Mouse (Mus musculus): Measurements from ENCODE around the gene Pla1a. TPM values are rescaled to one million over a fixed set of nuclear protein-coding genes. Genes with fewer than 3 reads are reported as not detected.

Pla1a gene
- total and polyA plus RNA-seq, 2 experiments = 55.2 to 82.1 TPM

GRCm38 (mm10) chr16:38401468-38401867 is 31.5 kb downstream of the Pla1a start:
- Histone ChIP-seq H3K27ac (replicated peaks; ENCODE audit: insufficient read depth, low read depth, low read length) (no peak overlapping the region), H3K4me3 (ENCODE audit: insufficient read depth, low read depth, low read length) (no peak overlapping the region), H3K4me1 (ENCODE audit: control insufficient read depth, insufficient read depth, low read length) (no peaks in the 10 kb centered on the region), H3K36me3 (ENCODE audit: control insufficient read depth, insufficient read depth, low read length) (peaks cover 11% of the 10 kb centered on the region), H3K79me2 (ENCODE audit: control insufficient read depth, insufficient read depth, low read length) (no peaks in the 10 kb centered on the region), H3K9ac (ENCODE audit: low read depth, low read length) (no peak overlapping the region), H3K27me3 (ENCODE audit: control insufficient read depth, insufficient read depth, low read length) (no peaks in the 10 kb centered on the region)
- TF ChIP-seq CTCF (IDR thresholded peaks at IDR 0.05; ENCODE audit: low read depth, low read length) (no peak), POLR2A (IDR thresholded peaks at IDR 0.05; ENCODE audit: extremely low read depth, insufficient read depth, low read length) (no peak)
- DNase-seq (ENCODE audit: extremely low read depth, low read depth, low spot score) = no peak
- WGBS = 96% methylated on average over 6 of the region's 6 CpGs

GRCm38 (mm10) chr16:38400311-38400960 is 32.5 kb downstream of the Pla1a start:
- peaks cover 10% of the 10 kb centered on the region for H3K36me3 ChIP-seq (ENCODE audit: control insufficient read depth, insufficient read depth, low read length)
- H3K27me3 ChIP-seq (ENCODE audit: control insufficient read depth, insufficient read depth, low read length) = no peaks in the 10 kb centered on the region
- no peaks in the 10 kb centered on the region for H3K79me2 ChIP-seq (ENCODE audit: control insufficient read depth, insufficient read depth, low read length)
- no peak for DNase-seq (ENCODE audit: extremely low read depth, low read depth, low spot score)
- no peaks in the 10 kb centered on the region for H3K4me1 ChIP-seq (ENCODE audit: control insufficient read depth, insufficient read depth, low read length)
- no peak overlapping the region for H3K4me3 ChIP-seq (ENCODE audit: insufficient read depth, low read depth, low read length)
- no peak overlapping the region for H3K27ac ChIP-seq (replicated peaks; ENCODE audit: insufficient read depth, low read depth, low read length)
- H3K9ac ChIP-seq (ENCODE audit: low read depth, low read length) = no peak overlapping the region
- 86% methylated on average over 9 of the region's 9 CpGs for WGBS
- TF ChIP-seq CTCF (IDR thresholded peaks at IDR 0.05; ENCODE audit: low read depth, low read length) (no peak), POLR2A (IDR thresholded peaks at IDR 0.05; ENCODE audit: extremely low read depth, insufficient read depth, low read length) (no peak)

- DNase-seq (ENCODE audit: extremely low read depth, low read depth, low spot score) = no peak
These were observed 33.3 kb downstream of the Pla1a start for GRCm38 (mm10) chr16:38399531-38400231.

GRCm38 (mm10) chr16:38399076-38399475 is 33.9 kb downstream of the Pla1a start:
- no peaks in the 10 kb centered on the region for H3K4me1 ChIP-seq (ENCODE audit: control insufficient read depth, insufficient read depth, low read length)
- no peak for DNase-seq (ENCODE audit: extremely low read depth, low read depth, low spot score)
- peaks cover 3% of the 10 kb centered on the region for H3K36me3 ChIP-seq (ENCODE audit: control insufficient read depth, insufficient read depth, low read length)
- TF ChIP-seq CTCF (IDR thresholded peaks at IDR 0.05; ENCODE audit: low read depth, low read length) (no peak), POLR2A (IDR thresholded peaks at IDR 0.05; ENCODE audit: extremely low read depth, insufficient read depth, low read length) (no peak)
- no peaks in the 10 kb centered on the region for H3K27me3 ChIP-seq (ENCODE audit: control insufficient read depth, insufficient read depth, low read length)
- H3K27ac ChIP-seq (replicated peaks; ENCODE audit: insufficient read depth, low read depth, low read length) = no peak overlapping the region
- H3K79me2 ChIP-seq (ENCODE audit: control insufficient read depth, insufficient read depth, low read length) = no peaks in the 10 kb centered on the region
- H3K9ac ChIP-seq (ENCODE audit: low read depth, low read length) = no peak overlapping the region
- WGBS = 77% methylated on average over 3 of the region's 3 CpGs
- H3K4me3 ChIP-seq (ENCODE audit: insufficient read depth, low read depth, low read length) = no peak overlapping the region

More at GRCm38 (mm10) chr16:38399531-38400231, 33.3 kb downstream of the Pla1a start:
- Histone ChIP-seq H3K4me1 (ENCODE audit: control insufficient read depth, insufficient read depth, low read length) (no peaks in the 10 kb centered on the region), H3K36me3 (ENCODE audit: control insufficient read depth, insufficient read depth, low read length) (peaks cover 9% of the 10 kb centered on the region), H3K9ac (ENCODE audit: low read depth, low read length) (no peak overlapping the region), H3K27ac (replicated peaks; ENCODE audit: insufficient read depth, low read depth, low read length) (no peak overlapping the region), H3K79me2 (ENCODE audit: control insufficient read depth, insufficient read depth, low read length) (no peaks in the 10 kb centered on the region), H3K4me3 (ENCODE audit: insufficient read depth, low read depth, low read length) (no peak overlapping the region), H3K27me3 (ENCODE audit: control insufficient read depth, insufficient read depth, low read length) (no peaks in the 10 kb centered on the region)
- TF ChIP-seq CTCF (IDR thresholded peaks at IDR 0.05; ENCODE audit: low read depth, low read length) = no peak
- no peak for TF ChIP-seq POLR2A (IDR thresholded peaks at IDR 0.05; ENCODE audit: extremely low read depth, insufficient read depth, low read length)
- WGBS = 51% methylated on average over 17 of the region's 17 CpGs

- WGBS = 86% methylated on average over 6 of the region's 6 CpGs
These were observed 34.7 kb downstream of the Pla1a start for GRCm38 (mm10) chr16:38398266-38398665.

GRCm38 (mm10) chr16:38396155-38396554 is 36.8 kb downstream of the Pla1a start:
- H3K27me3 ChIP-seq (ENCODE audit: control insufficient read depth, insufficient read depth, low read length) = no peaks in the 10 kb centered on the region
- H3K9ac ChIP-seq (ENCODE audit: low read depth, low read length) = no peak overlapping the region
- H3K27ac ChIP-seq (replicated peaks; ENCODE audit: insufficient read depth, low read depth, low read length) = no peak overlapping the region
- WGBS = 57% methylated on average over 13 of the region's 13 CpGs
- no peaks in the 10 kb centered on the region; the same call in none of the 2 replicates for H3K36me3 ChIP-seq (ENCODE audit: control insufficient read depth, insufficient read depth, low read length)
- no peaks in the 10 kb centered on the region for H3K79me2 ChIP-seq (ENCODE audit: control insufficient read depth, insufficient read depth, low read length)
- no peak overlapping the region for H3K4me3 ChIP-seq (ENCODE audit: insufficient read depth, low read depth, low read length)
- TF ChIP-seq POLR2A (IDR thresholded peaks at IDR 0.05; ENCODE audit: extremely low read depth, insufficient read depth, low read length) (no peak), CTCF (IDR thresholded peaks at IDR 0.05; ENCODE audit: low read depth, low read length) (no peak)
- peak; percentile 28 for DNase-seq (ENCODE audit: extremely low read depth, low read depth, low spot score)
- no peaks in the 10 kb centered on the region for H3K4me1 ChIP-seq (ENCODE audit: control insufficient read depth, insufficient read depth, low read length)

More at GRCm38 (mm10) chr16:38398266-38398665, 34.7 kb downstream of the Pla1a start:
- no peak overlapping the region for H3K4me3 ChIP-seq (ENCODE audit: insufficient read depth, low read depth, low read length)
- peaks cover 3% of the 10 kb centered on the region for H3K36me3 ChIP-seq (ENCODE audit: control insufficient read depth, insufficient read depth, low read length)
- no peak overlapping the region for H3K27ac ChIP-seq (replicated peaks; ENCODE audit: insufficient read depth, low read depth, low read length)
- H3K9ac ChIP-seq (ENCODE audit: low read depth, low read length) = no peak overlapping the region
- no peaks in the 10 kb centered on the region for H3K79me2 ChIP-seq (ENCODE audit: control insufficient read depth, insufficient read depth, low read length)
- TF ChIP-seq POLR2A (IDR thresholded peaks at IDR 0.05; ENCODE audit: extremely low read depth, insufficient read depth, low read length) (no peak), CTCF (IDR thresholded peaks at IDR 0.05; ENCODE audit: low read depth, low read length) (no peak)
- DNase-seq (ENCODE audit: extremely low read depth, low read depth, low spot score) = no peak
- H3K27me3 ChIP-seq (ENCODE audit: control insufficient read depth, insufficient read depth, low read length) = no peaks in the 10 kb centered on the region
- H3K4me1 ChIP-seq (ENCODE audit: control insufficient read depth, insufficient read depth, low read length) = no peaks in the 10 kb centered on the region

All from liver, adult 2 months (tissue).